Mouse (Mus musculus) forebrain, embryonic 12.5 days (tissue): ENCODE measurements around the gene Zbp1. TPM values are rescaled to one million over a fixed set of nuclear protein-coding genes. Genes with fewer than 3 reads are reported as not detected.
A peak's percentile ranks its signal among the peaks of the same experiment; 100 is the strongest.

Experiments used
- ATAC-seq: fragments of 200-750 bp; cut with Nextera tagmentation; 2 replicates; pipeline ENCODE4 v1.8.0; 2017; ENCODE audit warnings: moderate TSS enrichment; ENCODE audit not compliant: low FRiP score
- H3K27ac ChIP-seq: fragments of 300-500 bp; sonication (generic); 2 replicates; pipeline ENCODE4 v1.5.1; 2016; ENCODE audit warnings: mild to moderate bottlenecking
- H3K27me3 ChIP-seq: fragments of 300-500 bp; sonication (generic); 2 replicates; pipeline ENCODE4 v1.6.1; 2016; ENCODE audit warnings: mild to moderate bottlenecking
- H3K36me3 ChIP-seq: fragments of 300-500 bp; sonication (generic); replicated peaks from 2 replicates; pipeline ENCODE4 v1.6.1; 2016; ENCODE audit warnings: mild to moderate bottlenecking
- H3K4me1 ChIP-seq: fragments of 300-500 bp; sonication (generic); 2 replicates; pipeline ENCODE4 v1.6.1; 2016
- H3K4me2 ChIP-seq: fragments of 300-500 bp; sonication (generic); 2 replicates; pipeline ENCODE4 v1.6.1; 2016; ENCODE audit warnings: mild to moderate bottlenecking, moderate library complexity
- H3K4me3 ChIP-seq: fragments of 300-500 bp; sonication (generic); replicated peaks from 2 replicates; pipeline ENCODE4 v1.5.1; 2016; ENCODE audit warnings: mild to moderate bottlenecking
- H3K9ac ChIP-seq: fragments of 300-500 bp; sonication (generic); 2 replicates; pipeline ENCODE4 v1.6.1; 2016; ENCODE audit warnings: mild to moderate bottlenecking
- H3K9me3 ChIP-seq: fragments of 300-500 bp; sonication (generic); 2 replicates; pipeline ENCODE4 v1.6.1; 2016
- WGBS: fragments of 180-500 bp; shearing (Covaris S2); methylation state at CpG from one replicate; pipeline ENCODE4 v1.1.7; 2016; 5-methylcytosine and 5-hydroxymethylcytosine counted together
- polyA plus RNA-seq: library from polyadenylated mRNA; unstranded; fragments of >200 nt; fragmentation: Nextera tagmentation; extraction: Ambion mirVana; gene quantifications from 2 replicates; pipeline ENCODE4 v1.2.1, GENCODE M21; 2016

The Zbp1 gene
- polyA plus RNA-seq, 1 experiment from 2014 or later = 0.34 TPM

DNA sequence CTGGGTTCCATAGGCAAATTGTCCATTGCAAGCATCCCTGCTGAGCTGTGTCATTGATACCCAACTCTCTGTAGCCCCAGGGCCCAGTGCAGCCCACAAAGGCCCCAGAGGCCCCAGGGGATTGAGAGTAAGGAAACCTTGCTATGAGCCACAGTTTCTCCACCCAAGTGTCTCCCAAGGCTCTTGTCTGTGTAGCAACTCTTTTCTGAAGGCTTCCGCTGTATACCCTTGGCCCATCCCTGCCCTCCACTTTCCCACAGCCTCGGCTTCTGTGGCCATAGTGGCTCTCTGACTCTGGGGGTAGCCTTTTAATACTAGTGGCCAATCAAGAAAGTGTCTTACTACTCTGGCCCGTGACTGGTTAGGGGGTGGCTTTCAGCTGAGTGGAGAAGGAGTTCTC, 15.0 kb downstream of the Zbp1 start:
- no peaks in the 10 kb centered on the region for H3K36me3 ChIP-seq
- H3K27ac ChIP-seq = no peak overlapping the region
- H3K9ac ChIP-seq = no peak overlapping the region
- H3K27me3 ChIP-seq = no peaks in the 10 kb centered on the region
- no peak for ATAC-seq
- no peaks in the 10 kb centered on the region for H3K9me3 ChIP-seq
- no peaks in the 10 kb centered on the region for H3K4me1 ChIP-seq
- 87% methylated on average over 3 of the region's 3 CpGs for WGBS
- no peak overlapping the region for H3K4me3 ChIP-seq
- no peak overlapping the region for H3K4me2 ChIP-seq

DNA sequence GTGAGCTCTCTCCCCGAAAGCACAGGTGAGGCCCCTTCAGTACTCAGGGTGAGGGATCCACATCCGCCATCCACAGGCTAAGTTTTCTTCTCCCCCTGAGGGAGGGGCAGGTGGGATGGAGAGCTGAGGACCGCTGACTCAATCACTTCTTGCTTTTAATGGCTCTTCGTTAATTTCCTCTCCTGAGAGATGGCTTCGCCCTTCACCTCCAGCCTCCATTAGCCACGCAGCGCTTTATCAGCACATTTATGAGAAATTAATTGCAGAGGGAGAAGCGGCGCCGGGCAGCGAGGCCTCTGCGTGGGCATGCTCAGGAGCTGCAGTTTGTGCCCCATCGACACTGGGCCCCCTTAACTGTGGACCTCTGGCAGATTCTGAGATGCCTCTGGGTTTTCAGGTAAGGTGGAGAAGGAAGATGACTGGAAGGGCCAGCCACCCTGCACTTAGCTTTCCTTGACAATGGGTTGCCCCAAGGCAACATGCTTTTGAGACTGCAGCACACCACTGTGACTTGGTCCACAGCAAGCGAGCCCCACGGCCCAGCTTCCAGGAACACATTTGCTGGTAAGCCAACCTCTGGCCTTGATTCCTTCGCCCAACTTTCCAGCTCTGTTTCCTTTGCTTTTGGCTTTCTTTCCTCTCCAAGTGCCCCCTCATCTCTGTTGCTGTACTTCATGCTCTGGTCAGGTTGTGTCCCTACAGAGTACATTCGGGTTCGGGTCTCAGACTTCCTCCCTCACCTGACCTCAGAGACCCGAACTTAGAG, 15.6 kb downstream of the Zbp1 start:
- no peak overlapping the region for H3K4me3 ChIP-seq
- H3K4me2 ChIP-seq = no peak overlapping the region
- WGBS = 84% methylated on average over 19 of the region's 19 CpGs
- ATAC-seq = no peak
- H3K9me3 ChIP-seq = no peaks in the 10 kb centered on the region
- H3K27ac ChIP-seq = no peak overlapping the region
- H3K9ac ChIP-seq = no peak overlapping the region
- H3K4me1 ChIP-seq = no peaks in the 10 kb centered on the region
- no peaks in the 10 kb centered on the region for H3K27me3 ChIP-seq
- no peaks in the 10 kb centered on the region for H3K36me3 ChIP-seq

DNA sequence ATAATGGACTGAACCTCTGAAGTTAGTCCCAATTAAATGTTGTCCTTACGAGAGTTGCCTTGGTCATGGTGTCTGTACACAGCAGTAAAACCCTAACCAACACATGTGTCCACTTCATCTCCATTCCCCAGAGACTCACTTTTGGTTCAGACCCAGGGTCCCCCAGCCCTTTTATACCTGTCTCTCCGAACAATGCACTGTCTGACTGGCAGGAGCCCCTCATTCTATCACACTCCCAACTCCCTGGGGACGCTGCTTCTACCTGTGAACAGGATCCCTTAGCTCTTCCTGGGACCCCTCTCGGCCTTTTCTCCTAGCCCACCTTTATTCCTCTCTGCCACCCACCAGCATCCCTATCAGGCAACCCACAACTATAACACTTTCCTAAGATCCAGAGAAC, 23.9 kb downstream of the Zbp1 start:
- no peak overlapping the region for H3K9ac ChIP-seq
- no peak overlapping the region for H3K27ac ChIP-seq
- no peaks in the 10 kb centered on the region for H3K4me1 ChIP-seq
- no peak for ATAC-seq
- 89% methylated on average over 4 of the region's 4 CpGs for WGBS
- no peaks in the 10 kb centered on the region for H3K9me3 ChIP-seq
- H3K27me3 ChIP-seq = no peaks in the 10 kb centered on the region
- no peak overlapping the region for H3K4me3 ChIP-seq
- no peaks in the 10 kb centered on the region for H3K36me3 ChIP-seq
- H3K4me2 ChIP-seq = no peak overlapping the region

DNA sequence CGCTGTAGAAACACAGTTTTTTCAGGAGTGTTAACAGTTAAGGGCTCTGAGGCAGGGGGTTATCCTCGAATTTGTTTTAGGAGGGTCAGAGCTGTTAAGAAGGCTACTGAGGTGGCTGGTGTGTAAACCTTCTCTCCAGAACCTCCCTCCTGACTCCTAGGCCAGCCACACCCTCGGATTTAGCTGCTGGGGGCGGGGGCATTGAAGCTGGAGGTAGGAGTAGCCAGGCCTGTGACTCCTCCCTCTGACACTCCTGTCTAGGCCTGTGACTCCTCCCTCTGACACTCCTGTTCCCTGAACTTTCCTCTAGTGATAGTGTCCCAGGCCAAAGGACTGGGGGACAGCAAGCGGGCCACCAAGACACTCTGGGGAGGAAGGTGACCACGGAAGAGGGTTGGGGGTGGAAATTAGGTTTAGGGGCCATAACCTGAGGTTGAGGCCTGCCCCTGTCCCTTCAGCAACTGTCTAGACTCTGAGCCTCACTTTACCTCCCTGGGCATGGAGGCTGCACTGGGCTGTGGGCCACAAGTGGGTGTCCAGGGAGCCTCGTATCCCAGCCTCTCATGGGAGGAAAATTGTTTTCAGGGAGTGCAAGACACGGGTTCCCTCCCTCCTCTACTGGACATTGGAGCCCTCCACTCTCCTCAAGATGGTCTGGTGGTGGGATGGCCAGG, 31.4 kb downstream of the Zbp1 start:
- ATAC-seq = no peak
- Histone ChIP-seq H3K4me1 (no peaks in the 10 kb centered on the region), H3K4me2 (no peak overlapping the region), H3K36me3 (no peaks in the 10 kb centered on the region), H3K27me3 (peaks cover 18% of the 10 kb centered on the region), H3K4me3 (no peak overlapping the region), H3K9ac (no peak overlapping the region), H3K9me3 (no peaks in the 10 kb centered on the region), H3K27ac (no peak overlapping the region)
- WGBS = 40% methylated on average over 8 of the region's 8 CpGs

DNA sequence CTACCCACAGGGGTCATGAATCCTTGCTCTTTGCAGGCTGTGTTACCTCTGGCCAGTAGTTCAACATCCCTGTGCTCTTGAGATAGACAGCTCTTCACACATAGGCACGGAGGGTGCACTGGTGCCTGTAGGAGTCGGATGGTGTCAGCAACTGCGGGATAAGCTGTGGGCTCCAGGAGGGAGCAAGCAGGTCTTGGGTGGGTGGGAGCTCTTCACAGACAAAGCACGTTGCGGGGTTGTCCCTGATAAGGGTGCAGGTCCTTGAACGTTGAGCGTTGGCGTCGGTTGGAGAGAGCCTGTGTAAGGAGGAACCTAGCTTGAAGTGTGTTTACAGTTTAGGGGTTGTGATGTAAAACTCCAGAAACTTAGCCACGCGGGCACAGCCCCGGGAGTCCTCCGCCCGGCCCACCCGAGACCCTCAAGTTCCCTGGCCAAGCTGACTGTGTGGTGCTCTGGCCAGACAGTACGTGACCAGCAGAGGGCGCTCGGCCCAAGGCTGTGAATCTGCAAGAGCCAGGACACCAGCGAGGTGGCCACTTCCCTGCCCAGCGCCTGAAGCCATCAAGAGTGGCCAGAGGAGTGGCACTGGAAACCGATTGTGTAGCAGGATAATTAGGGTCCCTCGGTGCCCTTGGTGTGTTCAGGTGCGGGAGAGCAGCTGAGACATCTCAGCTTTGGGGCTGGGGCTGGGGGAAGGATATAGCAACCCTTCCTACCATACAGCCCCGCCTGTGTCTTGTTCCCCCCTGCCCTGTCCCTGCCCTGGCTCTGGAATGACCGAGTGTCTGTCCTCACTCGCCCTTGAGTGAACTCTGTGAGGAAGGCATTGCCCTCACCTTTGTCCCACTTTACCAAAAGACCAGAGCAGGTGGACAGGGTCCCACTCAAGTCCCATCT, 32.4 kb downstream of the Zbp1 start:
- Histone ChIP-seq H3K27me3 (peaks cover 18% of the 10 kb centered on the region), H3K9me3 (no peaks in the 10 kb centered on the region), H3K4me1 (no peaks in the 10 kb centered on the region), H3K4me2 (no peak overlapping the region), H3K4me3 (no peak overlapping the region), H3K9ac (no peak overlapping the region), H3K27ac (no peak overlapping the region), H3K36me3 (no peaks in the 10 kb centered on the region)
- peak; percentile 79 for ATAC-seq
- WGBS = 34% methylated on average over 26 of the region's 26 CpGs

DNA sequence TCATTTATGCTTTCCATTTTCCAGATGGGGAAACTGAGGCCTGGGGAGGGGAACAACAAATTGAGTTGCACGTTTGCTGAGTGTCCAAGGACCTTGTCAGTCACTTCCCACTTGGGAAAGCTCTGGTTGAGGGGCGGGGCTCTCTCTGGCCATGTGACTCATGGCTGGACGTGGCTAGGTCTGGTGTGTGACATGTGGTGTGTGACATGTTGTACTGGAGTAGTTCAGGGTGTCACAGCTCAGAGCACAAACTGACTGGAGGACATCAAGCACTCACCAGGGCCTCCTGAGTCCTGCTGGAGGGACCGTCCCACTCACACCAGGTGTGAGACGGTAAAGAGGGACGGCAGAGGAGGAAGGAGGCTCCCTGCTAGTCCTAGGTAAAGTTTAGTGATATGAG, 33.4 kb downstream of the Zbp1 start:
- 76% methylated on average over 6 of the region's 6 CpGs for WGBS
- ATAC-seq = no peak
- Histone ChIP-seq H3K27ac (no peak overlapping the region), H3K9ac (no peak overlapping the region), H3K4me2 (no peak overlapping the region), H3K36me3 (no peaks in the 10 kb centered on the region), H3K9me3 (no peaks in the 10 kb centered on the region), H3K4me3 (no peak overlapping the region), H3K27me3 (peaks cover 18% of the 10 kb centered on the region), H3K4me1 (no peaks in the 10 kb centered on the region)

DNA sequence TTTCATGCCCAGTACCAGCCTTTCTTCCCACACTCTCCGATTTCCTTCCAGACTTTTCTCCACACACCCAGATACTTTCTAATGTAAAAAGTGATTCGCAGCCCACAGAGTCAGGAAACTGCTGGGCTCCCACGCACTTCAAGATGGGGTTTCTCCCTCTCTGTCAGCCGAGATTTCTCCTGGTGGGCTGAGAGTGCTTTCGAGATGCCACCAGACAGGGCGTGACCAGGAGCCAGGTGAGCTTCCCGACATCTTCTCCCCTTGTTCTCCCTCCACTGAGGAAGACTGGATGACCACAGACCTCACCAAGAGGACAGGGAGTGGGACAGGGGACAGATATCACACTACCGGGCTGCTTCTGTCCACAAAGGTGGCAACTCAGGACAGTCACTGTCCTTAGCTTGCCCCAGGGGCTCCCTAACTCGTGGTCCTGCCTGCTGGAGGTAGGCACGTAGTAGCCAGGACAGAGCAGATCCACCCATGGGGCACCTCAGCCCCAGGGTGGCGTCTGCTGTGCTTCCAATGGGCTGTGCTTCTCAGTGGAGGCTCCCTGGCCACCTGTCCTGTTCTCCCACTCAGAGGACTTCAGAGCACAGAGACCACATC, 34.1 kb downstream of the Zbp1 start:
- no peak overlapping the region for H3K9ac ChIP-seq
- no peak for ATAC-seq
- H3K4me3 ChIP-seq = no peak overlapping the region
- H3K27ac ChIP-seq = no peak overlapping the region
- 65% methylated on average over 11 of the region's 11 CpGs for WGBS
- H3K4me2 ChIP-seq = no peak overlapping the region
- H3K4me1 ChIP-seq = no peaks in the 10 kb centered on the region
- H3K27me3 ChIP-seq = peaks cover 18% of the 10 kb centered on the region
- H3K9me3 ChIP-seq = no peaks in the 10 kb centered on the region
- no peaks in the 10 kb centered on the region for H3K36me3 ChIP-seq

DNA sequence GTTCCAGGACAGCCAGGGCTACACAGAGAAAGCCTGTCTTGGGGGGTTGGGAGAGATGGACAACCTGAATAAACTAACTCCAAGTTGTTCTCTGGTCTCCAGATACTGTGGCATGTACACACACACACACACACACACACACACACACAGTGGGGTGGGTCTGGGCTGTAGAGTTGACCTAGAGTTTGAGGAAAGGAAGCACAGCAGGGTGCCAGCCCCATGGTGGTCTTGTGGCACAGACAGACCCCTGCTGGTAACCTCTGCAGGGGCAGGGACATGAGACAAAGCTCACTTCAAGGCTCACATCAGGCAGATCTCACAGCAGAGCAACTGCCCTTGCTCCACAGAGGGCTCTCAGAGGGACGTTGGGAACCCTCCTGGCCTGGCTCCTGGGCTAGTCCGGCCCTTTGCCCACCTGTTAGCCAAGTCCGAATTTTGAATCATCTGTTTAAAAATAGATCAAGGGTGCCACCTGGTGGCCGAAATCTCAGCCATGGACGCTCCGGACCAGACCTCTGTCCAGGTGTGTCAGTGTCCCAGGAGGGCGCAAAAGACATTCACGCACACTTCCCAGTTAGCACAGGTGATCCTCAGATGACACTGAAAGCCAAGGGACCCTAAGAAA, 34.8 kb downstream of the Zbp1 start:
- Histone ChIP-seq H3K27ac (no peak overlapping the region), H3K27me3 (peaks cover 18% of the 10 kb centered on the region), H3K9me3 (no peaks in the 10 kb centered on the region), H3K4me2 (no peak overlapping the region), H3K9ac (no peak overlapping the region), H3K4me3 (no peak overlapping the region), H3K4me1 (no peaks in the 10 kb centered on the region), H3K36me3 (no peaks in the 10 kb centered on the region)
- ATAC-seq = peak; percentile 24; the same call in 1 of the 2 replicates
- WGBS = 13% methylated on average over 8 of the region's 8 CpGs

DNA sequence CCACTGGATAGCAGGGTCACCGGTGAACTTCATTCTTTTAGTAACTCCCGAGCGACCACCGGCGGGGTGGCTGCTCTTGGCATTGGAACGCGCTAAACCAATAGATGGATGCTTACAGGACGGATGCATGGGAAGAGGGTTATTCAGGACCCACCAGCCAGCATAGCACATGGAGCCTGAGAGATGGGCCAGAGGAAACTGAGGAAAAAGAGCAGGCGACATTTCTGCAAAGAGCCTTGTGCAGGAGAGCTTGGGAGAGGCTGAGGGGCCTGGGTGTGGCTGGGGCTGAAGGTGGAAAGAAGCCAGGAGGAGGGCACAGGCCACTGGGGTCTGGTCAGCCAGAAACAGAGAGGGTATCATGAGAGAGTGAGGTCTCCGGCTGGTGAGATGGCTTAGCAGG, 35.4 kb downstream of the Zbp1 start:
- H3K4me3 ChIP-seq = no peak overlapping the region
- H3K27me3 ChIP-seq = peaks cover 18% of the 10 kb centered on the region
- H3K4me1 ChIP-seq = no peaks in the 10 kb centered on the region
- no peaks in the 10 kb centered on the region for H3K36me3 ChIP-seq
- ATAC-seq = no peak
- WGBS = 90% methylated on average over 10 of the region's 10 CpGs
- H3K9me3 ChIP-seq = no peaks in the 10 kb centered on the region
- no peak overlapping the region for H3K9ac ChIP-seq
- no peak overlapping the region for H3K4me2 ChIP-seq
- H3K27ac ChIP-seq = no peak overlapping the region

DNA sequence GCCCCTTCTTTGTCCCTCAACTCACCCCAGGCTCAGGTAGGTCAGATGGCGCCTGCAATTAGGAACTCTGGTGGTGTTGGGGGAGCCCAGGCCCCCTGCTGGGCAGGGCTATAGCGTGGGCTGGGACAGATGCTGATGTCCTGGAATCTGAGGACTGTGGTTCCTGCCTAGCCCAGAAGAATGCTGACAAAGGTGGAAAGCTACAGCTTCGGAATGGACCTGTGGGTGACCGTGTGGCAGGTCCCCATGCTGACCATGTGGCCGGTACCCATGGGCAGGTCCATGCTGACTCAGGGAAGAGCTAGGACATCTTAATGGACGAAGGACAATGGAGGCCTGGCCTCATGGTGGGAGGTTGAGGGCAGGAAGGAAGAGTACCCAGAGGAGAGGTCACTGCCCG, 35.9 kb downstream of the Zbp1 start:
- Histone ChIP-seq H3K4me1 (no peaks in the 10 kb centered on the region), H3K27ac (no peak overlapping the region), H3K9me3 (no peaks in the 10 kb centered on the region), H3K36me3 (no peaks in the 10 kb centered on the region), H3K4me3 (no peak overlapping the region), H3K9ac (no peak overlapping the region), H3K27me3 (peaks cover 18% of the 10 kb centered on the region), H3K4me2 (no peak overlapping the region)
- ATAC-seq = no peak
- 81% methylated on average over 7 of the region's 7 CpGs for WGBS

DNA sequence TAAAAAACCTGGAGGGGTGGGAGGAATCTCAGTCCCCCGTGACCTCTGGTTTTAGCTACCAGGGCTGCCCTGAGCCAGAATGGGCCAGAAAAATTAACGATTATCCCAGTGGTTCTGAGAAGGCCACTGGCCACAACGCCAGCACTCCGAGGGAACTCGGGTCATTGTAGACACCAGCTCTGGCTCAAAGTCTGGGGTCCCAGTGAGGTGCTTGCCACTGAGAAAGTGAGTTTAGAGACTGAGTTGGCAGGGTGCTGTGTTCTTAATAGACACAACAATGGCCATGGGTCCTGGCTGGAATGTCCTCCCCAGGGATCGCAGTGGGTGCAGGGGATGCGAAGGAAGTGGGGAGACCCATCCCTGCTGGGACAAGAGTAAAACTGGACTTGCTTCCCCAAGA, 36.8 kb downstream of the Zbp1 start:
- no peaks in the 10 kb centered on the region for H3K9me3 ChIP-seq
- H3K9ac ChIP-seq = no peak overlapping the region
- no peak overlapping the region for H3K4me2 ChIP-seq
- peaks cover 11% of the 10 kb centered on the region for H3K27me3 ChIP-seq
- no peak overlapping the region for H3K27ac ChIP-seq
- no peaks in the 10 kb centered on the region for H3K4me1 ChIP-seq
- WGBS = 94% methylated on average over 7 of the region's 7 CpGs
- no peaks in the 10 kb centered on the region for H3K36me3 ChIP-seq
- ATAC-seq = no peak
- no peak overlapping the region for H3K4me3 ChIP-seq

DNA sequence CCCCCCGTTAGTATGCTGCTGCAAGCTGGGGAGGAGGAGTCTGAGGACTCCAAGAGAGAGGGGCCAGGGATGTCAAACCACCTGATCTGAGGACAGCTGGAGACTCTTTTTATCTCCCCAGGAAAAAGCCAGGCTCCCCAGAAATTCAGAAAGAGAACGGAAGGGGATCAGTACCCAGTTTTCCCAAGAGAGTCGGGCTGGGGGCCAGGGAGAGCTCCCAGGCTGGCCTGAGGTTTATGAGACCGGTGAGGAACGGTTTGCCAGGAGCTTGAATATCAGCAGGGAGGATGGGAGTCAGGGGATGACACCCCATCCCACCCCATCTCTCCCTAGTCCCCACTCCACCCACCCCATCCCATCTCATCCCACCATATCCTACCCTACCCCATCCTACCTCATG, 37.2 kb downstream of the Zbp1 start:
- H3K4me1 ChIP-seq = no peaks in the 10 kb centered on the region
- no peak overlapping the region for H3K9ac ChIP-seq
- 65% methylated on average over 4 of the region's 5 CpGs for WGBS
- H3K4me3 ChIP-seq = no peak overlapping the region
- H3K27ac ChIP-seq = no peak overlapping the region
- ATAC-seq = no peak
- H3K36me3 ChIP-seq = no peaks in the 10 kb centered on the region
- H3K27me3 ChIP-seq = peaks cover 8% of the 10 kb centered on the region; the same call in 1 of the 2 replicates
- no peaks in the 10 kb centered on the region for H3K9me3 ChIP-seq
- H3K4me2 ChIP-seq = no peak overlapping the region
